Mouse (Mus musculus): Measurements from ENCODE around the gene Sdhc. TPM values are rescaled to one million over a fixed set of nuclear protein-coding genes. Genes with fewer than 3 reads are reported as not detected.

The Sdhc gene
- total and polyA plus RNA-seq, 3 experiments, result 87.5 to 205 (median 153) TPM

- Histone ChIP-seq H3K27me3 (replicated peaks) (no peaks in the 10 kb centered on the region), H3K79me2 (replicated peaks; ENCODE audit: control insufficient read depth, extremely low read depth, insufficient read depth, poor library complexity, severe bottlenecking) (no peaks in the 10 kb centered on the region), H3K4me3 (replicated peaks in 1 of 3; ENCODE audit: low read depth in 2 of 3, low read length in 2 of 3, poor library complexity in 1 of 3) (peak overlapping the region in 2 of 3 experiments; percentile 52 to 65), H3K36me3 (replicated peaks in 1 of 2; ENCODE audit: control insufficient read depth in 1 of 2, insufficient read depth in 1 of 2, low read length in 1 of 2) (no peaks in the 10 kb centered on the region), H3K9ac (ENCODE audit: insufficient read depth, low read depth) (peak overlapping the region; percentile 20; the same call in 1 of the 2 replicates), H3K9me3 (replicated peaks; ENCODE audit: low read length) (no peaks in the 10 kb centered on the region), H3K27ac (ENCODE audit: insufficient read depth, low read depth) (no peak overlapping the region), H3K4me1 (ENCODE audit: control insufficient read depth in 1 of 2, insufficient read depth in 2 of 2) (peaks cover 6 to 17% of the 10 kb centered on the region in 2 experiments), H3K4me2 (ENCODE audit: insufficient read depth, low read depth, poor library complexity, severe bottlenecking) (peak overlapping the region; percentile 58)
- no peak for DNase-seq (ENCODE audit: extremely low read depth)
- in situ Hi-C loops (cut with MboI; ENCODE audit: low pct_ligation_motif_present, low pct_unique_long_range_greater_than_20kb, low sequenced_read_pairs) (loop anchor here (5.0 kb wide), 2 partner anchors 109 to 216 kb away; partner anchors contain the start of gene Tomm40l), dilution Hi-C loops (cut with MboI; ENCODE audit: extremely low pct_ligation_motif_present, extremely low pct_unique_long_range_greater_than_20kb, low sequenced_read_pairs) (no loop called here)
- peak in 1 of 2 experiments; percentile 41; a peak in 2 of 4 replicates for TF ChIP-seq CTCF (conservative IDR thresholded peaks at IDR 0.05 in 1 of 2, IDR thresholded peaks at IDR 0.05 in 1 of 2; ENCODE audit: low read depth in 2 of 2, low read length in 2 of 2)
- no peak for TF ChIP-seq MAX (IDR thresholded peaks at IDR 0.05; ENCODE audit: low read length)
- TF ChIP-seq RCOR1 (conservative IDR thresholded peaks at IDR 0.05; ENCODE audit: low read depth, low read length), result no peak
- TF ChIP-seq MXI1 (IDR thresholded peaks at IDR 0.05; ENCODE audit: low read depth, low read length), result 0 out of 2 replicates have a peak, but pooled peaks have one; percentile 19
- no peak for TF ChIP-seq MYC (IDR thresholded peaks at IDR 0.05; ENCODE audit: low read depth, low read length)
- TF ChIP-seq CHD1 (IDR thresholded peaks at IDR 0.05; ENCODE audit: low read depth, low read length), result no peak
- 0 out of 2 replicates have a peak, but pooled peaks have one; percentile 11 for TF ChIP-seq SMC3 (IDR thresholded peaks at IDR 0.05; ENCODE audit: low read depth, low read length)
Measured at GRCm38 (mm10) chr1:171112986-171113385, 37.4 kb downstream of the Sdhc start.

GRCm38 (mm10) chr1:171111781-171112575 lies 38.4 kb downstream of the Sdhc start:
- Histone ChIP-seq H3K4me1 (ENCODE audit: control insufficient read depth in 1 of 2, insufficient read depth in 2 of 2) (peaks cover 6 to 17% of the 10 kb centered on the region in 2 experiments), H3K27ac (ENCODE audit: insufficient read depth, low read depth) (no peak overlapping the region), H3K27me3 (replicated peaks) (no peaks in the 10 kb centered on the region), H3K9ac (ENCODE audit: insufficient read depth, low read depth) (peak overlapping the region; percentile 72), H3K4me2 (ENCODE audit: insufficient read depth, low read depth, poor library complexity, severe bottlenecking) (peak overlapping the region; percentile 93), H3K36me3 (replicated peaks in 1 of 2; ENCODE audit: control insufficient read depth in 1 of 2, insufficient read depth in 1 of 2, low read length in 1 of 2) (no peaks in the 10 kb centered on the region), H3K9me3 (replicated peaks; ENCODE audit: low read length) (no peaks in the 10 kb centered on the region), H3K79me2 (replicated peaks; ENCODE audit: control insufficient read depth, extremely low read depth, insufficient read depth, poor library complexity, severe bottlenecking) (no peaks in the 10 kb centered on the region), H3K4me3 (replicated peaks in 1 of 3; ENCODE audit: low read depth in 2 of 3, low read length in 2 of 3, poor library complexity in 1 of 3) (peak overlapping the region; percentile 53 to 64 (median 59))
- no peak for DNase-seq (ENCODE audit: extremely low read depth)
- dilution Hi-C loops (cut with MboI; ENCODE audit: extremely low pct_ligation_motif_present, extremely low pct_unique_long_range_greater_than_20kb, low sequenced_read_pairs) (no loop called here), in situ Hi-C loops (cut with MboI; ENCODE audit: low pct_ligation_motif_present, low pct_unique_long_range_greater_than_20kb, low sequenced_read_pairs) (loop anchor here (5.0 kb wide), 2 partner anchors 110 to 215 kb away; partner anchors contain the start of gene Tomm40l)
- TF ChIP-seq IRF4 (IDR thresholded peaks at IDR 0.05; ENCODE audit: low read depth, low read length) (no peak), TCF12 (IDR thresholded peaks at IDR 0.05; ENCODE audit: low read depth, low read length) (no peak), PAX5 (IDR thresholded peaks at IDR 0.05; ENCODE audit: low read length) (no peak), MEF2A (IDR thresholded peaks at IDR 0.05; ENCODE audit: borderline replicate concordance, low read depth, low read length) (no peak), MAX (IDR thresholded peaks at IDR 0.05; ENCODE audit: low read length) (peak; percentile 64; the same call in 1 of the 2 replicates), JUND (conservative IDR thresholded peaks at IDR 0.05; ENCODE audit: low read depth, low read length) (no peak), ELF1 (IDR thresholded peaks at IDR 0.05; ENCODE audit: low read depth, low read length) (no peak), SIN3A (IDR thresholded peaks at IDR 0.05; ENCODE audit: low read length) (no peak), KAT2A (IDR thresholded peaks at IDR 0.05; ENCODE audit: insufficient replicate concordance, low read length) (no peak), E2F4 (IDR thresholded peaks at IDR 0.05; ENCODE audit: insufficient replicate concordance, low read depth, low read length) (no peak), MYC (IDR thresholded peaks at IDR 0.05; ENCODE audit: low read depth, low read length) (no peak), RCOR1 (conservative IDR thresholded peaks at IDR 0.05; ENCODE audit: low read depth, low read length) (no peak), POLR2A (IDR thresholded peaks at IDR 0.05; ENCODE audit: low read depth, low read length) (no peak), NELFE (IDR thresholded peaks at IDR 0.05; ENCODE audit: low read depth, low read length) (no peak), POLR2AphosphoS2 (IDR thresholded peaks at IDR 0.05; ENCODE audit: low read depth, low read length) (no peak), ZMIZ1 (IDR thresholded peaks at IDR 0.05; ENCODE audit: low read depth, low read length) (no peak), MAZ (IDR thresholded peaks at IDR 0.05; ENCODE audit: low read depth, low read length) (no peak), GABPA (IDR thresholded peaks at IDR 0.05; ENCODE audit: insufficient replicate concordance, low read depth, low read length) (no peak), RAD21 (IDR thresholded peaks at IDR 0.05; ENCODE audit: low read depth, low read length) (no peak), CTCF (conservative IDR thresholded peaks at IDR 0.05 in 1 of 2, IDR thresholded peaks at IDR 0.05 in 1 of 2; ENCODE audit: low read depth in 2 of 2, low read length in 2 of 2) (no peak), JUN (IDR thresholded peaks at IDR 0.05; ENCODE audit: insufficient read depth, low read depth, low read length) (no peak), ZC3H11A (IDR thresholded peaks at IDR 0.05; ENCODE audit: low read depth, low read length) (no peak), EP300 (IDR thresholded peaks at IDR 0.05; ENCODE audit: low read length) (no peak), MXI1 (IDR thresholded peaks at IDR 0.05; ENCODE audit: low read depth, low read length) (peak; percentile 70), BHLHE40 (IDR thresholded peaks at IDR 0.05; ENCODE audit: low read depth, low read length) (peak; percentile 93), USF2 (conservative IDR thresholded peaks at IDR 0.05; ENCODE audit: low read depth, low read length) (no peak), UBTF (IDR thresholded peaks at IDR 0.05; ENCODE audit: low read depth, low read length) (0 out of 2 replicates have a peak, but pooled peaks have one; percentile 45), HCFC1 (IDR thresholded peaks at IDR 0.05; ENCODE audit: low read depth, low read length) (no peak), CHD1 (IDR thresholded peaks at IDR 0.05; ENCODE audit: low read depth, low read length) (no peak)

Measured in CH12.LX (cell line).